Mouse (Mus musculus) C2C12 (cell line): ENCODE data around the gene Npl. TPM values are rescaled to one million over a fixed set of nuclear protein-coding genes. Genes with fewer than 3 reads are reported as not detected.

Experiments
- H3K27me3 ChIP-seq: one replicate; pipeline ENCODE4 v1.6.1; 2011; ENCODE audit not compliant: control insufficient read depth, insufficient read depth, insufficient read length
- H3K36me3 ChIP-seq: one replicate; pipeline ENCODE4 v1.6.1; 2011; ENCODE audit not compliant: control insufficient read depth, insufficient read depth
- H3K4me3 ChIP-seq: one replicate; pipeline ENCODE4 v1.5.1; 2011; ENCODE audit warnings: mild to moderate bottlenecking, control low read depth; ENCODE audit not compliant: poor library complexity, insufficient read depth, severe bottlenecking
- H3K79me2 ChIP-seq: one replicate; pipeline ENCODE4 v1.6.1; 2011; ENCODE audit not compliant: control insufficient read depth, insufficient read depth
- H3K79me3 ChIP-seq: one replicate; pipeline ENCODE4 v1.6.1; 2011; ENCODE audit warnings: low read depth, control low read depth
- H3ac ChIP-seq: one replicate; pipeline ENCODE3; 2011; ENCODE audit warnings: low read depth; ENCODE audit not compliant: control insufficient read depth, insufficient read length
- CEBPB ChIP-seq: IDR thresholded peaks from one replicate; pipeline ENCODE4 v1.6.1; 2011; ENCODE audit warnings: low read depth, mild to moderate bottlenecking, control low read depth, moderate library complexity
- CTCF ChIP-seq: IDR thresholded peaks from one replicate; pipeline ENCODE4 v1.5.1; 2011; ENCODE audit not compliant: control insufficient read depth, insufficient read depth, insufficient read length
- FOSL1 ChIP-seq: IDR thresholded peaks from one replicate; pipeline ENCODE4 v1.8.0; 2011; ENCODE audit warnings: mild to moderate bottlenecking, low read length; ENCODE audit not compliant: poor library complexity, insufficient read depth, severe bottlenecking
- MAX ChIP-seq: IDR thresholded peaks from one replicate; pipeline ENCODE4 v1.6.1; 2011; ENCODE audit warnings: mild to moderate bottlenecking, control low read depth
- MYOD1 ChIP-seq: IDR thresholded peaks from one replicate; pipeline ENCODE4 v1.6.1; 2011; ENCODE audit warnings: low read depth; ENCODE audit not compliant: control insufficient read depth, insufficient read length
- MYOG ChIP-seq: IDR thresholded peaks from one replicate; pipeline ENCODE4 v1.6.1; 2011; ENCODE audit not compliant: control insufficient read depth, insufficient read length; ENCODE audit errors: extremely low read depth
- USF1 ChIP-seq: IDR thresholded peaks from one replicate; pipeline ENCODE4 v1.6.1; 2011; ENCODE audit warnings: low read depth, mild to moderate bottlenecking, control low read depth, moderate library complexity
- polyA plus RNA-seq: library from polyadenylated mRNA; unstranded; fragments of >200 nt; fragmentation: generic; extraction: Trizol; gene quantifications from one replicate; pipeline ENCODE4 v1.2.1, GENCODE M21; 2012; ENCODE audit warnings: missing spikeins

Gene Npl
- polyA plus RNA-seq, 1 experiment, result 0.26 TPM

DNA sequence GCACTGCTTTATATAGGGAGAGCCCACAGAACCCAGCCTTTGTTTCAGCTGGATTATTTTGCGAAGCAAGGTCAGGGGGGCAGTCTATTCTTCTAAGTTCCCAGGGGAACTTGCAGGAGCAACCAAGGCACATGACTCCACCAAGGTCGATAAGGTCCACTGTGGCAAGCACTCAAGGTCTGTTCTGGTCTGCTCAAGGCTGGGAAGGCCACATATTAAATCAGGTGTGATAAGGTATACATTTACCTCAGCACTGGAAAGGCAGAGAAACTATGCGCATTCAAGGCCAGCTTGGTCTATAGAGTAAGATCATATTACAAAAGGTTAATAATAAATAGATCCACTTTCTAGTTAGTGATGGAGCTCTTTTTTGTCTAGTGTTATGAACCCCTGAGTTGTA lies 53.8 kb downstream of the Npl start:
- no peak overlapping the region for H3ac ChIP-seq
- H3K27me3 ChIP-seq, result no peaks in the 10 kb centered on the region
- no peak overlapping the region for H3K4me3 ChIP-seq
- no peaks in the 10 kb centered on the region for H3K36me3 ChIP-seq
- TF ChIP-seq MYOD1, result no peak
- TF ChIP-seq CTCF, result no peak
- no peak for TF ChIP-seq CEBPB
- no peak for TF ChIP-seq FOSL1
- TF ChIP-seq USF1, result no peak
- no peak for TF ChIP-seq MYOG
- no peak for TF ChIP-seq MAX
- H3K79me2 ChIP-seq, result no peaks in the 10 kb centered on the region
- H3K79me3 ChIP-seq, result no peaks in the 10 kb centered on the region

DNA sequence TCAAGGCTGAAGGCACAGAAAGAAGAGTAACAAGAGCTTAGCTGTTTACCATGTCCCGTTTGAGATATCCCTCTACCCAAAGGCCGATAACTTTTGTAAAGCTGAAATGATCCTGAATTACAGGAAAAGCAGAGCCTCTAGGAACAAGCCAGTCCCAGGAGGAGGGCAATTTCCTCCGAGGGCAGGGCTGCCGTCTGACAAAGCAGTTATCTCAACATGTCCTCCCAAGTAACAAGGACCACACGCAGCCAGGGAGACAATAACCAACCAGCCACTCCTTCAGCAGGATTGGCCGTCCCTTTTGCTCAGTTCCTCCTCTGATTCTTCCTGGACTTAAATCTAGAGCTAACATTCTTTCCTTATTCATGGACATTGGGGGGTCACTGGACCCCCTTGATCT lies 55.9 kb downstream of the Npl start:
- no peaks in the 10 kb centered on the region for H3K79me2 ChIP-seq
- no peak overlapping the region for H3ac ChIP-seq
- TF ChIP-seq MYOG (no peak), MAX (no peak), USF1 (no peak), CEBPB (no peak), FOSL1 (no peak), MYOD1 (no peak), CTCF (no peak)
- no peaks in the 10 kb centered on the region for H3K36me3 ChIP-seq
- no peaks in the 10 kb centered on the region for H3K79me3 ChIP-seq
- no peak overlapping the region for H3K4me3 ChIP-seq
- no peaks in the 10 kb centered on the region for H3K27me3 ChIP-seq

DNA sequence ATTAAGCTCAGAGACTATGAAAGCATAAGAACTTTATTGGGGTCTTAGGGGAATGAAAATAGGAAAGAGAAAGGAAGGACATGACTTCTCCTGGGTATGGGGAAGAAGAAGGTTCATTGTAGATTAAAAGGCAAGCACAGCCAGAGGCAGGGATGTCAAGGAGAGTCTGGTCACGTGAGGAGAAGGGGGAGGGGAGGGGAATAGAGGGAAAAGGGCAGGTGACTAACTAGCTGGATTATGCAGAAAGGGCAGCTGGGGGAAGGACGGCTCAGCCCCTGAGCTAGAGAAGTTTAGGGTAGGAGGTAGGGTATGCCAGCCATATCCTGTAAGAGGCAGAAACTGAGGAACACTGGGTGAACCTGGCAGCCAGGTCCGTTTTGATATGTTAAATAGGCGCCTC lies 56.5 kb downstream of the Npl start:
- H3K4me3 ChIP-seq, result no peak overlapping the region
- TF ChIP-seq CTCF (no peak), MAX (no peak), CEBPB (no peak), USF1 (peak; percentile 75), MYOD1 (no peak), MYOG (no peak), FOSL1 (no peak)

DNA sequence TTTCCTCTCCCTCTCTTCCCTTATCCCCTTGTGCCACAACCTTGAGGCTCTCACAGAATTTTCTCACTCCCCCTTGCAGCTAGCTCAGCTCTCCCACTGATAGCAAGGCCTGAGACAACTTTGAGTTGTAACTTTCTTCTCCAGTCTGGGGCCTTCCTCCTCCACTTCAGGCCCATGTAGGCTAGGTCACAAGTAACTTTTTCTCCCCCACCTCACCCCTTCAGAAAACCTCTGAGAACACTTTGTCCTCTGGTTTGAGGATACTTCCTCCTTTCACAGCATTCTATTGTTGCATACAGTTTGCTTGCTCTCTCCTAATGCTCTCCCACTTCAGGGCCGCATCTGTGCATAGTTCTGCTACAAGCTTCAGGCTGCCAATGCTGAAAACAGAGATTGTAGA lies 58.0 kb downstream of the Npl start:
- no peak overlapping the region for H3K4me3 ChIP-seq
- no peak overlapping the region for H3ac ChIP-seq
- no peaks in the 10 kb centered on the region for H3K27me3 ChIP-seq
- H3K79me2 ChIP-seq, result peaks cover 8% of the 10 kb centered on the region
- H3K79me3 ChIP-seq, result peaks cover 6% of the 10 kb centered on the region
- no peaks in the 10 kb centered on the region for H3K36me3 ChIP-seq
- no peak for TF ChIP-seq MAX
- no peak for TF ChIP-seq MYOD1
- no peak for TF ChIP-seq USF1
- no peak for TF ChIP-seq CTCF
- TF ChIP-seq CEBPB, result no peak
- TF ChIP-seq MYOG, result no peak
- no peak for TF ChIP-seq FOSL1

More for the DNA sequence above, 56.5 kb downstream of the Npl start:
- H3ac ChIP-seq, result no peak overlapping the region
- no peaks in the 10 kb centered on the region for H3K79me3 ChIP-seq
- no peaks in the 10 kb centered on the region for H3K27me3 ChIP-seq
- no peaks in the 10 kb centered on the region for H3K36me3 ChIP-seq
- H3K79me2 ChIP-seq, result no peaks in the 10 kb centered on the region

DNA sequence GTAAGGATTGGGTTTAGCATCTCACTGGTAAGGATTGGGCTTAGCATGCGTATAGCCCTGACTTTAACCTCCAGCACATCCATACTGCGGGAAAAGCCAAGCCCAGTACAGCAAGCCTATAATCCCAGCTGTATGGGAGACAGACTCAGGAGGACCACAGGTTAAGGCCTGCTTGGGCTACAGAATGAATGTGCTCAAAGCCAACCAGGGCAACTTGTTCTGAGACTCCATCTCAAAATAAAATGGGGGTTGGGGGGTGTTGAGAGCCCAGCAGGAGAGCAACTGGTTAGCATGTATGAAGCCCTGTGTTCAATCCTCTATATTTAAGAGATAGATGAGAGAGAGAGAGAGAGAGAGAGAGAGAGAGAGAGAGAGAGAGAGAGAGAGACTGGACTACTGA lies 58.5 kb downstream of the Npl start:
- Histone ChIP-seq H3K27me3 (no peaks in the 10 kb centered on the region), H3K4me3 (no peak overlapping the region), H3ac (no peak overlapping the region), H3K79me3 (peaks cover 11% of the 10 kb centered on the region), H3K36me3 (no peaks in the 10 kb centered on the region), H3K79me2 (peaks cover 13% of the 10 kb centered on the region)
- TF ChIP-seq CTCF (no peak), MYOG (no peak), MYOD1 (no peak), FOSL1 (no peak), CEBPB (no peak), MAX (no peak), USF1 (no peak)

DNA sequence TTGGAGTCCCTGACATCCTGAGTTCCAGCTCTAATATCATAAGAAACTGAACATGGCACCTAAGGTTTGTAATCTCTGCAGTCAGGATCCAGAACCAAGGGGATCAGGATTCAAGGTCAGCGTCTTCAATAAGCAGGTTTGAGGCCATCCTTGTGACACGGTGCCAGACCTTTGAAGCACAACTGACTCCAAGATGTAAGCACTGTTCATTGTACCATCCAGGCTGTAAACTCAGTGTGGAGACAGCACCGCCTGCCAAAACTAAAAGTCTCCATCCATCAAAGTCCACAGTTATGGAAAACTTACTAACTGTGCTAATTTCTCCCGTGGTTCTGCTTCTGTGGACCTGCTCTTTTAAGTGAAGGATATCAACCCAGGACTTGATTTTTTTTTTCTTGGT lies 59.9 kb downstream of the Npl start:
- TF ChIP-seq FOSL1 (no peak), CTCF (no peak), CEBPB (no peak), MYOG (no peak), MAX (no peak), USF1 (no peak), MYOD1 (no peak)
- peaks cover 27% of the 10 kb centered on the region for H3K79me2 ChIP-seq
- H3K4me3 ChIP-seq, result no peak overlapping the region
- H3K36me3 ChIP-seq, result peaks cover 6% of the 10 kb centered on the region
- H3ac ChIP-seq, result no peak overlapping the region
- peaks cover 25% of the 10 kb centered on the region for H3K79me3 ChIP-seq
- H3K27me3 ChIP-seq, result no peaks in the 10 kb centered on the region
